Mouse (Mus musculus) urinary bladder, adult 2 months (tissue): ENCODE measurements around the gene Galnt17. TPM values are rescaled to one million over a fixed set of nuclear protein-coding genes. Genes with fewer than 3 reads are reported as not detected.

Source experiments
- DNase-seq: peaks from one replicate; pipeline ENCODE4 v3.0.0; 2022; ENCODE audit warnings: low spot score
- polyA plus RNA-seq: library from polyadenylated mRNA; depleted of rRNA; stranded (reverse); fragments of >200 nt; gene quantifications from 2 replicates; pipeline ENCODE4 v1.2.3, GENCODE M21; 2012

Galnt17 gene
- polyA plus RNA-seq, 1 experiment: 2.1 TPM

DNA sequence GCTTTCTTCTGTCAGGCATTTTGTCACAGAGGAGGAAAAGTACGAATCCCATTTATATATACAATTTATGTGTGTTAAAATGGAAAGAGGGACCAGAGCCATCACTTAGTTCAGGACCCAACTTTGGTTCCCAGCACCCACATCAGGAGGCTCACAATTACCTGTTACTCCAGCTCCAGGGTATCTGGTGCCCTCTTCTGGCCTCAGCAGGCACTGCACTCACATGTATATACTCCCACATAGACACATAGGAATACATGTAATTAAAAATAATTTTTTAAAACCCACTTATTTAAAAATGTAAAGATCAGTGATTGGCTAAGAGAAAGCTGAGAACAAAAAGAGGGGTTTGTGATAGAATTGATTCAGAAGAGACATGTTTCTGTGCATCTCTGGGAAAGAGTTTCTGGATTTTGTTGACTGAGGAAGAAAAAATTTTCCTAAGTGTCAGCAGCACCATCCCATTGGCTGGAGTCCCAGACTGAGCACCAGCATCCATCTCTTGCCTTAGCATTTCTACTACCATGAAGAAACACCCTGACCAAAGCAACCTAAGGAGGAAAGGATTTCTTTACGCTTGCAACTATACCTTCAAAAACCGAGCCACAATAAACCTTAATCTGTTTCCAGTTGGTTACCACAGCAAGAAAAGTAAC is 381.0 kb downstream of the Galnt17 start:
- DNase-seq: no peak

DNA sequence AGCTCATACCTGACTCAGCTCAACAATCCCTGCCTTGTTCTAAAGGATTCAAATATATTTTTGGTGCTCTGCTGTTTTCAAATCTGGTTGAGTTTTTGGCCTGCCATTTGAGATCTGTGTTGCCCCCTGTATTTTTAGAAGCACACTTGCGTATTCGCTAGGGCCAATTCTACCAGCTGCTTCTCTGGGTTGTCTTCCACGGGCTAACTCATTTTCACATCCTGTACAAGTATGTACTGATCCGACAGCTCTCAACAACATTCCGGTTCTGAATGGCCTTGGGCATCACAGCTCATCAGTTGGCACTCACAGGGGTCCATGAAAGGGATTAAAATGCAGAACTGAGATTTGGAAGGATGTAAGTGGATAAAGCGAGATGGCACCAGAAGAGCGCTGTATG is 382.6 kb downstream of the Galnt17 start:
- no peak for DNase-seq

DNA sequence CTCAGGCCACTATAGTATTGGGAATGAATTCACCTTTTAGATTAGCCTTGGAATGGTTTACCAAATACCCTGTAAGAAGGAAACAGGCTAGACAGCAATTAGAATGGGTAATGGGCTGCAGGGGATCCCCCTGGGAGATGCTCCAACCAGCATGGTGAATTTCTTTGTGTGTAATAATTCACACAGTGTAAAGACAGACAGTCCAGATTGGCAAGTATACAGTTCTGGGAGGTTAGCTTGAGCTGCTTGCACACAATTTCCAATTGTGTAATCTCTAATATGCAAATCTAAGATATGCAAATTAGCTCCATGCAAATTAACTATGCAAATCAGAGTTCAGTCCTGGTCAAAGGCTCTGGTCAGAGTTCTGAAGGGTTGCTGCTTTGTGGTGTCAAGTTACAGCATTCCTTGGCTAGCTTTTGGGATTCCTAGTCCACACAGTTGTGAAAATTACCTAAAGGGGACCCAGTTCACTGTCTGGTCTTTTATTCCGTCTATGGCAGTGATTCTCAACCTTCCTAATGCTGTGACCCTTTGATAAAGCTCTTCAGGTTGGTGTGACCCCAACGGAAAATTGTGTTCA is 384.0 kb downstream of the Galnt17 start:
- DNase-seq: no peak

DNA sequence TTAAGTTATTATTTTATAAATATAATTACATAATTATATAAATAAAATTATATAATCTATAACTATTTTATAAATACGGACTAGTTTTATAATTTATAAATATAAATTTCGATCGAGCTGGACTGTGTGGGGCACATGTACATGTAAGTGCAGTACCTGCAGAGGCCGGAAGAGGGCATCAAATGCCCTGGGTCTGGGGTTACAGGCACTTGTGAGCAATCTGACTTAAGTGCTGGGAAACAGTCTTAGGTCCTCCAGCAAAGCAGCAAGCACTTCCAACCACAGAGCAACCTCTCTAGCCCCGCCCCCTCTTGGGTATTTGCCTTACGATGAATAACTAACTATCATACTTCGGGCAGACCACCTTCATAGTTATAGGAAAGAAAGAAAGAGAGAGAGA is 388.3 kb downstream of the Galnt17 start:
- no peak for DNase-seq

DNA sequence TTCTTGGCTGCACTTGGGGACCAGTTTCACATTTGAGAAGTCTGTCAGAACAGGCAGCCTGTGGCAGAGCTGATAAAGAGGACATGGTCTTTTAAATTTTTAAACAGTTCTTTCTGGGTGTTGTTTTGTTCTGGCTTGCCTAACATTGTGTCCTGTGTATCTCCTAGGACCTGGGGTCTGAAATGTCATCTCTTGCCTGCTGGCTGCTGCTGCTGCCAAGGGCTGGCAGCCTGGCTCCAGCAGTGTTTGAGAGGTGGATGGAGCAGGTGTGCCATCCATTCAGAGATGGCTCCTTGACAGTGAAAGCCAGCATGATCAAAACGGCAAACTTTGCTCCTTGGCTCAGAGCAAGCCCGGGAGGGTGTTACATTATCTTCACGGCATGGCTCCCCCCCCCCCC is 393.7 kb downstream of the Galnt17 start:
- no peak for DNase-seq

DNA sequence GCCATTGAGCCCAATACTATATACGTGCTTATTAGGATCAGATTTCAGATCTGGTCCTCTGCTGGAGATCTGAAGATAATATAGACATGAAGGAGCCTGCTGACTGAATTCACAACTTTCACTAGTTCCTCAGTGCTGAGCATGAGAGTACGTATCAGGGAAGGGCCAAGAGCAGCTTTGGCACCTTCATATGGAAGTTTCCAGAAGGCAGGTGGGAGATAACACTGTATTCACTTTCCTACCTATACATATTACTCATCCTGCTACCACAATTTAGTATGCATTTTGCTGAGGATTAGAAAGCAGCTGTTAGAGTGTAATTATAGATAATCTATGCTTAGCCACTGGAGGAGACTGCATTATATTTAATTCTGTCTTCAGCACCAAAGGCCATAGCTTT is 396.7 kb downstream of the Galnt17 start:
- no peak for DNase-seq

DNA sequence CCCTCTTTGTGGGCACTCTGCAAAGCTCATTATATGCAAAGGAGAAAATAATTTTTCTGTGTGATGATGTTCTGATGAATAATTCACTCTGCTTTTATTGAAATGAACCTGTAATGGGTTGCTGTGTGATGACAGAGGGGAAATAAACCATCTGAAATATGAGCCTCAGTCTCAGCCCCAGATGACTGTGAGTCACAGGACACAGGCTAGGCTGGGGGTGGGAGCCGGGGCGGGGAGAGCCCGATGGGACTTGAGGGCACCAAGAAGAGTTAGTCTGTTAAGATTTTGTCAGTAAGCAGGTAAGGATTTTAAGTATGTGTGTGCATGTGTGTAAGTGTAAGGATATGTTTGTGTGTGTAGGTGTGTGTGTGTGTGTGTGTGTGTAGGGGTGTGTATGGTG is 406.6 kb downstream of the Galnt17 start:
- DNase-seq: no peak

DNA sequence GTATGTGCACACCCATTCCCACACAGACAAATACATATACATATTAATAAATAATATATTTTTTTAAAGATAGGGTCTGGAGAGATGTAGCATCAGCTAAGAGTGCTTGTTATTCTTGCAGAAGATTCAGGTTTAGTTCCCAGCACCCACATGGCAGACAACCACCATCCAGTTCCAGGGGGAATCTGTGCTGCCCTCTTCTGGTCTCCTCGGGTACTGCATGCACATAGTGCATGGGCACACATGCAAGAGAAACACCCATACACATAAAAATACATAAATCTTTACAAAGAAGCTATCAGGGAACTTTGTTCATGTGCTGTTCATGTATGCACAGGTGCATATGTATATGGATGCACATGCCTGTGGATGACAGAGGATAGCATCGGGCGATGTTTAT is 412.3 kb downstream of the Galnt17 start:
- no peak for DNase-seq

DNA sequence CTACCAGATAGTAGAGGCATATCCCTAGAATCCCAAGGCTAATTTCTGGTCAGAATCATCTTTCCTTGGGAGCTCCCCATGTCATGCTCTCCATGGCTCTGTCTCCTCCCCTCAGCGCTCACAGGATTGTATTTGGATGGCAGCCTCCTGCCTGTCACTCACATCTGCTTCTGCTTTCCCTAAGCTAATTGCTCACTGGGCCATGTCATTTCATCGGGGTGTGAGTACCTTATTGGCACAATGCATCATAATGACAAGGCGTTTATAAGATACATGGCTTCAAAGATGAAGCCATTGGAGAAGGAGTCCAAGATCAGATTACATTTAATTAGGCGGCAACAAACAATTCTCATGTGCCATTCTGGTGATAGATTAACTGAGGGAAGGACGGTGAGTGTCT is 416.6 kb downstream of the Galnt17 start:
- DNase-seq: no peak

DNA sequence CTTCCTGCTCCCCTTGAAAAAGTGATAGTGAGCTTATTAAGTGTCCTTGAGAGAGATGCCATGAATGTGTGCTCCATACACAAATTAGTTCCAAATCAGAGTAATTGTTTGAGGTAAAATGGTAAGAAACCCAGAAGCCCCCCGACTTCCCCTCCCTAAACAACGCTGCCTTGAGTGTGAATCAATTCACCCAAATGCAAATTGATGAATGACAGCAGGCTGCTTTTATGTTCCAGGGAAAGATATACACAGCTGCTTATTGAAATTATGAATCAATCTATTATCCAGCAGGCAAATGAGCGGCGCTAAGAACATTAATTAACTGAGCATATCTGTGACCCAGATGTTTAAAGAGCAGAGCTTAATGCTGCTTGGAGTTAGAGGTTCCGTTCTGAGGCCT is 428.0 kb downstream of the Galnt17 start:
- no peak for DNase-seq

DNA sequence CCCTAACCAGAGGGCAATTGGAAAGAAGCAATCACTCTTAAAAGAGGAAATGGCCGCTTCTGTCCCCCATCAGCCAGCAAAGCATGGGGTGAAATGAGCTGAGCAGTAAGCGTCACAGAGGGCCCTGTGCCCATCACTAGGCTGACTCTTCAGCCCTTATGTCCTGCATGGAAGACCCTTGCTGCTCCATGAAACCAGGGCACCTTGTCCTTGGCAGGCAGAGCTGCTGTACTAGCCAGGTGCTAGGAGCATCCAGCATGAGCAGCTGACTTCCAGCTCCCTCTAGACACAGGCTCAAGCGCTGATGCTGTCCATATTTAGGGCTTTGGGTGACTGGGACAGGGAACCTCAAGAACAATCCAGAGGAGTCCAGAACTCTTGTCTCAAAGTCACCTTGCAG is 432.9 kb downstream of the Galnt17 start:
- no peak for DNase-seq

DNA sequence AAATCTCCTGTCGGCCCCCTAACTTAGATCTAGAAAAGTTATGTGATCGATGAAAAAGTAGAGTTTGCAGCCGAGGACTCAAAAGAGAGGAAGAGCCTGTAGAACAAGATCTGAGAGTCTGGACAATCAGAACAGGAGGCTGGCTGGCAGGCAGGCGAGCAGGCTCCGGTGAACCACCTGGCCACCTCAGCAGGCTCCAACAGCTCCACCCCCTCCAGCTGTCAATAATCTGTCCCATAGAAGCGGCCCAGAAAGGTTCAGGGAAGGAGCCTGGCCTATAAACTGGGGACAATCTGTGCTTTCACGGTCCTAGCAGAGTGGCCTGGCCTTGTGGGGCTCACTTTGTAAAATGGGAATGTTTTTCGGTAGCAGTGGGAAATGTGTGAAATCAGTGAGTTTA is 437.2 kb downstream of the Galnt17 start:
- no peak for DNase-seq

DNA sequence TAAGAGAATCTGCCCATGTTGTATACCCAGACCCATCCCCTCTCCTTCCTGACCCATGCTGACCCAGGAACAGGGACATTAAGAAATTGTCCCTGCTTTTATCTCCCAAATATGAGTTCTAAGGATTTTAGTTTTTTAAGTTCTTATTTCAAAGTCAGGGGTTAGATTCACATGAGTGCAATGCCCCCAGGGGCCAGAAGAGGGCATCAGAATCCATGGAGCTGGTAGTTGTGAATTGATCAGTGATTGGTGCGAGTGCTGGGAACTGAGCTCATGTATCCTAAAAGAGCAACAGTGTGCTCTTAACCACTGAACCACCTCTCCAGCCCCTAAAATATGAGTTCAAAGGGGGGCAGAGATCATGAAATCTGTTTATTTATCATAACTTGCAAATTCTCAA is 438.4 kb downstream of the Galnt17 start:
- no peak for DNase-seq

DNA sequence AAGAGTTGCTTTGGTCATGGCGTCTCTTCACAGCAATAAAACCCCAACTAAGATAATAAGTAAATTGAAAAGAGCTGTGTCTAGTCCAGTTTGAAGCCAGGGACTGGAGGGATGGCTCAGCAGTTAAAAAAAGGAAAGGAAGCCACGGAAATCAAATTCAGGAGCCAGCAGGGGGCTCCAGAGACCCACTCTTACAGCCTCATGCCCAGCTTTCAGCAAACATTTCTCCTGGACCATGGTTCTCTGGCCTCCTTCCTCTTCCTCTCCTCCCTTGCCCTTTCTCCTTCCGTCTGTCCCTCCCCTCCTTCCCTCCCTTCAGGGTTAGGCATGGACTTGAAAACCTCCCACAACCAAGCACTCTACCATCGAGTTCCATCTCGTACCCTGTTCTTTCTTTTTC is 446.0 kb downstream of the Galnt17 start:
- no peak for DNase-seq

DNA sequence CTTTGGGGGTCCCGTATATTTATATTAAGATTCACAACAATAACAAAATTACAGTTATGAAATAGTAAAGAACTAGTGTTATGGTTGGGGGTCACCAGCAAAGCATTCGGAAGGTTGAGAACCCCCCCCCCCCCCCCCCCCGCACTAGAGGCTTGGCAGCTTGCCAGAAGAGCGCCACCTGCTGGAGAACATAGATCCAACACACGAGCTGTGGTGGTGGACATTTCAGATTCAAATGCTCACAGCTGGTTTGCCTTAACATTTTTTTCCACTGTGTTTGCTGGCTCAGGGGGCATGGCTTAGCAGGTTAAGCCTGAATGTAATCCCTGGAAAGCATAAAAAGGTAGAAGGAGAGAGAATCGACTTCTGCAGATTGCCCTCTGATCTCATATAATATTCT is 448.6 kb downstream of the Galnt17 start:
- no peak for DNase-seq

DNA sequence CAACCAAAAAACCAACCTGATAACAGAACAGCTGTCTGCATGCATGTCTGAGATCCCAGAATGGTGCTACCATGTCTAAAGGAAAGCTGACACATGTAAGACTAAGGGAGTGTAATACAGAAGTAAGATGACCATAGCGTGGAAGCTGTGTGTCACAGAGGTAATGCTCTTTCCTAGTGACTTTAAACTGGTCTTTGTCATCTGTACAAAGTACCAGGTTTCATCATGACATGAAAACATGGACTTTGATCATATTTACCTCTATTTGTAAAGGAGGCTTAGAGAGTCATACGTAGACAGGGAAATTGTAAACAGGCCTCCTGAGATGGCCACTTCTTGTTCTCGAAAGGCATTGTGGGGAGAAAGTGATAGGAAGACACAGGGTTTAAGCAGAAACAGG is 449.6 kb downstream of the Galnt17 start:
- no peak for DNase-seq

DNA sequence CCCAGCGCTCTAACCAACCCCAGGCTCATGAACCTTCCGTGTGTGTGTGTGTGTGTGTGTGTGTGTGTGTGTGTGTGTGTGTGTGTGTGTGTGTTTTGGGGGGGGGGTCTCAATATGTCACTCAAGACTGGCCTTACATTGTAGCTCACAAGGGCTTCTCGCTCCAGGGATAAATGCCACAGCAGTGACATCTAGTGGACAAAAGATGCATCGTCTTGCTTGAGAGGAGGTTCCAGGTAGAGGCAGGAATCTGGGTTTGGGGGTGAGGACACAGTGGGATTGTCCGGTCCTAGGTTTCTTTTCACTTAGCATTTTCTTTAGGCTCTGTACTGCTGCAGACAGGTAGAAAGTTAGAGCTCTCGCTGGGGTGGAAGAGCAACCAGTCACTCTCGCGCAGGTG is 450.1 kb downstream of the Galnt17 start:
- no peak for DNase-seq

DNA sequence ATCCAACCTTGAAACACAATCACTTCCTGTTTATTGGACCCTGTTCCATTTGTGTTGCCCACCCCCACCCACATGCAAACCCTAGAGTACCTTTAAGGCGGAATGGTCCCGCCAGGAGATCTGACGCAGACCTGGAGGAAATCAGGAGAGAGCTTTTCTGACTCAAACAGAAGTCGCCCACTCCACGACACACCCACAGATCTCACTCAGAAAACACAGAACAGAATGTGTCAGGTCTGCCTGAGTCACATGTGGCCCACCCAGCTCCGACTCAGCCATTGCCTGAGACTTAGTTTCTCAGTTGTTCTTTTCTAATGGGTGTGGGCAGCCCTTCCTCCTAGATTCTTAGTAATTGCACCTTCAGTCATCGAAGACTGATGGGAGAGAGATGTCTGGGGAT is 453.9 kb downstream of the Galnt17 start:
- no peak for DNase-seq

DNA sequence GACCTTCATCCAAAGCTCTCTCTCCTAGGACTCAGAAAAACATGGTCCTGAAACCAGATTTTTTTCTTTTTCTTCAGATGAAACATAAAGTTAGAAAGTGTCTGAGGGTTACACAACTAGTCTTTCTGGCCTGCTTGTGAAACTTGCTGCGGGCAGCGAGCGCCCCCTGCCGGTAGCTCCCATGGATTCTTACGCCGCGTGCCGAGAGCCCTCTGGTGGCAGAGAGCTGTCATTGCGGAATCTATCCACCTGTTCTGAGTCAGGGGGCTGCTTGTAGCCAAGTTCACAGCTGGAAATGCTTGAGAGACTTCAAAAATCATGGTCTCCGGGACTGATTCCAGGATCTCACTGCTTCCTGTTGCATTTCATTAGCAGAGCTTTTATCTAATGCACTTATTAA is 454.9 kb downstream of the Galnt17 start:
- DNase-seq: peak; percentile 77

DNA sequence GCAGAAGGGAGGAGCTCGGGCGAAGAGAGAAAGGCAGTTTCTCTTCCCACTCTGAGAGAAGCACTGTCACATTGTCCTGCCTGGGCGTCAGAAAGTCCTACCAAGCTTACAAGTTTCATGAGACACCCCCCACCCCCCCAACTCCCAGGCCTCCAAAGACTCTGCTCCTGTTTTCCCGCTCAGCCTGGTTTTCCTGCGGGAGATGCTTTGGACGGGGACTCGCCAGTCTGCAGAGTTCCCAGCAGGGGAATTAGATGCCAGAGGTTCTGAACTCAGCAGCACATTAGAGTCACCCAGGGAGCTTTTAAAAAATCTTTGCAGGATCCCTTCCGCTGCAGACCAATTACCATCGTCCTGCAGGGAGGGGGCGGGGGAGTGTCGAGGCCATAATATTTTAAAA is 456.1 kb downstream of the Galnt17 start:
- no peak for DNase-seq

DNA sequence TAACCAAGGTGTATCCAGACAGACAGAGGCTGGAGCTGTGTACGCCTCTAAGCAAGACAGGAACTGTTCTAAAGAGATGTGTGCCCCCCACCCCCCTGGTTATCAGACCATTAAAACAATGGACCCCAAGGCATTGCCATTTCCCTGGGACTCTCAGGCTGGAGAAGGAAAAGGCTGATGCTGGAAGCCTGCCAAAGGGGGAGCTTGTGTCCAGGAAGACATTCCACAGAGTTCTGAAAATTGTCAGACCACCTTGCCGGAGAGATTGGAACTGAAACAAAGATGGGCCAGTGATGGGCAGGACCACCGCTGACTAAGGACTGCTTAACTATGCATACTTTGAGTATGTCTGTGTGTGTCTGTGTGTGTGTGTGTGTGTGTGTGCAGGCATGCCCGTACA is 458.7 kb downstream of the Galnt17 start:
- no peak for DNase-seq

DNA sequence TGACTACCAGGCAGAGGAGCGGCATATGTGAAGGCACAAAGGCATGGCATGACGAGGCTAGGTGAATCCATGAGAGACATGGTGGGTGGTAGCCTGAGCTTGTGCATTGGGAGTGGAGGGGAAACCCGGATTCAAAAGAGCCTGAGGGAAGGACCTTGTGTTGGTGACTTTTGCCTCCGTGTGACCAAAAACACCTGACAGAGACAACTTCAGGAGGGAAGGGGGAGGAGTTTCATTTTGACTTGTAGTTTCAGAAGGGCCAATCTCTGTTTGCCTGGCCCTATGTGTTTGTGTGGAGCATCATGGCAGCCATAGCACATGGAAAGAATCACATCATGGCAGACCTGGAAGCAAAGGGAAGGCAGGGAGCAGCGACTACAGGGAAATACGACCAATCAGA is 459.7 kb downstream of the Galnt17 start:
- DNase-seq: no peak

DNA sequence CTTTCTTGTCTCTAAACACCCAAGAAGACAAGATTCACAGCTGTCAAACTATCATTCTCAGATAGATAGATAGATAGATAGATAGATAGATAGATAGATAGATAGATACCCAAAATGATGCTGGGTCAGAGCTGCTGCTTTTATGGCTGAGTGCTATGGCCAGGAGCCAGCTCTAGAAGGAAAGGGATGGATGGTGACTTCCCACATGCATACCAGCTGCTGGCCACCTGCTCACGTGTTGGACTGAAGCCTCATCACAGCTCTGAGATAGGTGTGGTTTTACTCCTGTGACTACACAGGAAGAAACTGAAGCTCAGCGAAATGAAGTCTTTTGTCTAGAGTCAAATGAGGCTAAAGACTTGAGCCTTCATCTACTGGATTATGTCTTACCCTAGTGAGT is 482.5 kb downstream of the Galnt17 start:
- DNase-seq: no peak
